Mouse (Mus musculus) gonadal fat pad, adult 2 months (tissue): ENCODE results near the gene Fam102a. TPM values are rescaled to one million over a fixed set of nuclear protein-coding genes. Genes with fewer than 3 reads are reported as not detected.
A peak's percentile ranks its signal among the peaks of the same experiment; 100 is the strongest.
"Not testable (repeated sequence)": the region's sequence is repeated elsewhere in the genome, so short reads cannot be mapped to it uniquely, and the experiment has no call there.

Experiments
- DNase-seq: peaks from one replicate; pipeline ENCODE4 v3.0.0-alpha.2; 2012; ENCODE audit warnings: low read depth
- polyA plus RNA-seq: library from polyadenylated mRNA; depleted of rRNA; stranded (reverse); fragments of >200 nt; gene quantifications from 2 replicates; pipeline ENCODE4 v1.2.3, GENCODE M21; 2012; rRNA removed

Gene Fam102a
- polyA plus RNA-seq = 23.8 and 31.3 TPM in 2 replicates

- DNase-seq = no peak
Measured at GRCm38 (mm10) chr2:32534733-32535471, at the start of gene Fam102a. TSS of gene Fam102a (plus strand) at chr2:32535332.

- no peak for DNase-seq
Measured at GRCm38 (mm10) chr2:32485751-32486150, 49.4 kb upstream of the Fam102a start.

- DNase-seq = no peak
Measured at GRCm38 (mm10) chr2:32486155-32486554, 49.0 kb upstream of the Fam102a start.

GRCm38 (mm10) chr2:32487124-32487623 is 48.0 kb upstream of the Fam102a start:
- peak; percentile 54 for DNase-seq

GRCm38 (mm10) chr2:32488679-32489078 is 46.5 kb upstream of the Fam102a start:
- DNase-seq = no peak

- DNase-seq = not testable (repeated sequence)
Measured at GRCm38 (mm10) chr2:32490730-32491129, 44.4 kb upstream of the Fam102a start.

- no peak for DNase-seq
Measured at GRCm38 (mm10) chr2:32492661-32493060, 42.5 kb upstream of the Fam102a start.

- DNase-seq = no peak
Measured at GRCm38 (mm10) chr2:32493301-32493701, 41.8 kb upstream of the Fam102a start.

GRCm38 (mm10) chr2:32494522-32494921 is 40.6 kb upstream of the Fam102a start:
- DNase-seq = no peak

- DNase-seq = no peak
Measured at GRCm38 (mm10) chr2:32495185-32495726, 39.9 kb upstream of the Fam102a start.

GRCm38 (mm10) chr2:32496190-32496589 is 38.9 kb upstream of the Fam102a start:
- DNase-seq = no peak

- DNase-seq = no peak
Measured at GRCm38 (mm10) chr2:32499365-32499764, 35.8 kb upstream of the Fam102a start.

GRCm38 (mm10) chr2:32500461-32500860 is 34.7 kb upstream of the Fam102a start:
- DNase-seq = no peak

GRCm38 (mm10) chr2:32501754-32502324 is 33.3 kb upstream of the Fam102a start:
- no peak for DNase-seq

- DNase-seq = no peak
Measured at GRCm38 (mm10) chr2:32502843-32503242, 32.3 kb upstream of the Fam102a start.

- DNase-seq = no peak
Measured at GRCm38 (mm10) chr2:32503588-32503987, 31.5 kb upstream of the Fam102a start.

- DNase-seq = no peak
Measured at GRCm38 (mm10) chr2:32505536-32505935, 29.6 kb upstream of the Fam102a start.

GRCm38 (mm10) chr2:32506673-32507668 is 28.2 kb upstream of the Fam102a start:
- no peak for DNase-seq

- DNase-seq = no peak
Measured at GRCm38 (mm10) chr2:32507906-32508305, 27.2 kb upstream of the Fam102a start.

- no peak for DNase-seq
Measured at GRCm38 (mm10) chr2:32509287-32509686, 25.8 kb upstream of the Fam102a start.

GRCm38 (mm10) chr2:32509896-32510295 is 25.2 kb upstream of the Fam102a start:
- DNase-seq = no peak

GRCm38 (mm10) chr2:32512592-32512991 is 22.5 kb upstream of the Fam102a start:
- no peak for DNase-seq
